Mouse (Mus musculus): ENCODE data around the gene Cdh23. TPM values are rescaled to one million over a fixed set of nuclear protein-coding genes. Genes with fewer than 3 reads are reported as not detected.

The Cdh23 gene
- total and polyA plus RNA-seq, 2 experiments from 2014 or later, result 1.9 to 13.1 TPM

- WGBS, result 67% methylated on average over 12 of the region's 12 CpGs
- H3K4me2 ChIP-seq (ENCODE audit: low read depth), result no peak overlapping the region
- H3K27ac ChIP-seq (ENCODE audit: low read depth, low read length), result no peak overlapping the region
- DNase-seq (no peak), ATAC-seq (no peak)
- no peaks in the 10 kb centered on the region for H3K36me3 ChIP-seq (ENCODE audit: insufficient read depth)
- no peak for TF ChIP-seq CTCF (IDR thresholded peaks at IDR 0.05; ENCODE audit: low read depth)
- no peak overlapping the region for H3K4me3 ChIP-seq (ENCODE audit: low read depth, low read length)
- H3K9me3 ChIP-seq (ENCODE audit: low read length), result no peaks in the 10 kb centered on the region
- H3K27me3 ChIP-seq (ENCODE audit: insufficient read depth, low read length), result no peaks in the 10 kb centered on the region
- no peak overlapping the region for H3K9ac ChIP-seq
- H3K4me1 ChIP-seq (ENCODE audit: insufficient read depth), result peaks cover 7% of the 10 kb centered on the region; the same call in 1 of the 2 replicates
Measured at GRCm38 (mm10) chr10:60622836-60623235, 73.5 kb downstream of the Cdh23 start.

DNA sequence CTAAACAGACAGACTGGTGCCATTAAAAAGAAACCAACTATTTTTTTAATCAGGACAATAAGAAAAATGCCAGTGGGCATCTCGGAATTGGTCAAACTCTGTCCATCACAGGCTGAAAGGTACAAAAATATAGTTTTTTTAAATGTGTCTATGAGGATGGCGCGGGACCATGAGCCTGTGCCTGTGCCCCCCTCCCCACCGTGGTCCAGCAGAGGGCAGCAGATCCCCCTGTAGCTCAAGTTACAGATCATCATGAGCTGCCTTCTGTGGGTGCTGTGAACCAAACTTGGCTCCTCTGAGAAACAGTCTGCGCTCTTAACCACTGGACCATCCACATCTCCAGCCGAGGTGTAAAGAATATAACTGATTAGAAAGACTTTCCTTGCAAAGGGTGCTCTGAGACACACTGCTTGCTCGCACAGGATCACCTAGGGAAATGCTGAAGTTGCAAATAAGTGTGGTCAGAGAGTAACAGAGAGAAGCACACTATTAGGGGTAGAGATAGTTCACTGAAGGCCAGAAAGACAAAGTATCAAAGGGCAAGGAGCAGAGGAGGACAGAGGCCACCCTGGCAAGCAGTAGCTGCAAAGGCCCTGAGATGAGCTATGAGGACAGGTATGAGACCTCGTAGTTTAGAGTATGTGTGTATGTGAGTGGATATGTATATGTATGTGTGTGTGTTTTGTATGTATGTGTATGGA, 74.7 kb downstream of the Cdh23 start:
- H3K4me3 ChIP-seq (ENCODE audit: low read depth, low read length), result no peak overlapping the region
- no peak for TF ChIP-seq CTCF (IDR thresholded peaks at IDR 0.05; ENCODE audit: low read depth)

GRCm38 (mm10) chr10:60615898-60616297, 80.4 kb downstream of the Cdh23 start:
- Histone ChIP-seq H3K27me3 (ENCODE audit: insufficient read depth, low read length) (no peaks in the 10 kb centered on the region; the same call in 1 of the 2 replicates), H3K4me1 (ENCODE audit: insufficient read depth) (no peaks in the 10 kb centered on the region), H3K36me3 (ENCODE audit: insufficient read depth) (no peaks in the 10 kb centered on the region), H3K9me3 (ENCODE audit: low read length) (no peaks in the 10 kb centered on the region), H3K4me2 (ENCODE audit: low read depth) (no peak overlapping the region), H3K9ac (no peak overlapping the region), H3K27ac (ENCODE audit: low read depth, low read length) (no peak overlapping the region), H3K4me3 (ENCODE audit: low read depth, low read length) (no peak overlapping the region)
- 70% methylated on average over 5 of the region's 5 CpGs for WGBS
- TF ChIP-seq CTCF (IDR thresholded peaks at IDR 0.05; ENCODE audit: low read depth), result peak; percentile 12; the same call in 1 of the 2 replicates
- no peak for DNase-seq
- no peak for ATAC-seq

More for the DNA sequence above, 74.7 kb downstream of the Cdh23 start:
- Histone ChIP-seq H3K36me3 (ENCODE audit: insufficient read depth) (no peaks in the 10 kb centered on the region), H3K9ac (no peak overlapping the region), H3K4me1 (ENCODE audit: insufficient read depth) (peaks cover 7% of the 10 kb centered on the region; the same call in 1 of the 2 replicates), H3K27ac (ENCODE audit: low read depth, low read length) (no peak overlapping the region), H3K4me2 (ENCODE audit: low read depth) (no peak overlapping the region), H3K9me3 (ENCODE audit: low read length) (no peaks in the 10 kb centered on the region), H3K27me3 (ENCODE audit: insufficient read depth, low read length) (no peaks in the 10 kb centered on the region)
- WGBS, result 90% methylated on average over 8 of the region's 8 CpGs
- DNase-seq (no peak), ATAC-seq (no peak)

DNA sequence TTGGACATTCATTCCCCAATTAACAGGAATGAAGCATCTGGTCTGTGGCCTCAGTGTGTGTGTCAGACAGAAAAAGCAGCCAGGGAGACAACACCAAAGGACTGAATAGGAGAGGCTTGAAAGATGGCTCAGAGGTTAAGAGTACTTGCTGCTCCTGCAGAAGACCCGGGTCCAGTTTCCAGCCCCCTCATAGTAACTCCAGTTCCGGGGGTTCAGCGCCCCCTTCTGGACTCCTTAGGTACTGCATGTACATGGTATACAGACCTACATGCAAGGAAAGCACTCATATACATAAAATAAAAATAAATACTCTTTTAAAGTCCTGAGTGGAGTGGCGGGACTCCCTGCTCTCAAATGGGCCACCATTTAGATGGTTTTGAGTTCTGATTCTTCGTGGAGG, 83.4 kb downstream of the Cdh23 start:
- H3K36me3 ChIP-seq (ENCODE audit: insufficient read depth), result no peaks in the 10 kb centered on the region
- DNase-seq (no peak), ATAC-seq (no peak)
- no peak overlapping the region for H3K4me3 ChIP-seq (ENCODE audit: low read depth, low read length)
- H3K4me2 ChIP-seq (ENCODE audit: low read depth), result no peak overlapping the region
- no peaks in the 10 kb centered on the region for H3K4me1 ChIP-seq (ENCODE audit: insufficient read depth)
- 27% methylated on average over 5 of the region's 5 CpGs for WGBS
- peak; percentile 47 for TF ChIP-seq CTCF (IDR thresholded peaks at IDR 0.05; ENCODE audit: low read depth)
- H3K9me3 ChIP-seq (ENCODE audit: low read length), result no peaks in the 10 kb centered on the region
- H3K27ac ChIP-seq (ENCODE audit: low read depth, low read length), result no peak overlapping the region
- no peaks in the 10 kb centered on the region; the same call in 1 of the 2 replicates for H3K27me3 ChIP-seq (ENCODE audit: insufficient read depth, low read length)
- H3K9ac ChIP-seq, result no peak overlapping the region

- no peaks in the 10 kb centered on the region for H3K27me3 ChIP-seq (ENCODE audit: insufficient read depth, low read length)
- no peak for TF ChIP-seq CTCF (IDR thresholded peaks at IDR 0.05; ENCODE audit: low read depth)
- no peaks in the 10 kb centered on the region for H3K9me3 ChIP-seq (ENCODE audit: low read length)
- no peak overlapping the region for H3K27ac ChIP-seq (ENCODE audit: low read depth, low read length)
- H3K9ac ChIP-seq, result no peak overlapping the region
- no peaks in the 10 kb centered on the region for H3K4me1 ChIP-seq (ENCODE audit: insufficient read depth)
- no peak for DNase-seq
- no peak overlapping the region for H3K4me2 ChIP-seq (ENCODE audit: low read depth)
- no peak for ATAC-seq
- H3K36me3 ChIP-seq (ENCODE audit: insufficient read depth), result no peaks in the 10 kb centered on the region
- H3K4me3 ChIP-seq (ENCODE audit: low read depth, low read length), result no peak overlapping the region
- WGBS, result 68% methylated on average over 5 of the region's 5 CpGs
Measured at GRCm38 (mm10) chr10:60607166-60607565, 89.1 kb downstream of the Cdh23 start.

DNA sequence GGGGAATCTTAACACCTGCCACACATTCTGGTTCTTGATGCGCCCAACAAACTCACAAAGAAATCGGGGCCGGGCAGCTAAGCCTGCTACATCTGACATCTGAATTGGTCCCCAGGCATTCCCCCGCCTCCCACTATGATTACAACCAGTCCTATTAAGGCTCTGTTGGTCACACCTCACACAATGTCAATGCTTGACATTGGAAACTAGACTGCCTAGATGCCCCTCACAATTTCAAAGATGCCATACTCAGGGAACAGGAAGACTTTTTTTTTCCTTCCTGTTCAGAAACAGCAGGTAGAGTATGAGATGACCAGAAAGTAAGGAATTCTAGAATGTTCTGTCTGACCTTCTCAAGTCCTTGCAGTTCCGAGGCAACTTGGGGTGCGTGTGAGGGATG, 89.6 kb downstream of the Cdh23 start:
- no peaks in the 10 kb centered on the region for H3K4me1 ChIP-seq (ENCODE audit: insufficient read depth)
- no peak for TF ChIP-seq CTCF (IDR thresholded peaks at IDR 0.05; ENCODE audit: low read depth)

GRCm38 (mm10) chr10:60602235-60602634, 94.1 kb downstream of the Cdh23 start:
- no peaks in the 10 kb centered on the region for H3K36me3 ChIP-seq (ENCODE audit: insufficient read depth)
- TF ChIP-seq CTCF (IDR thresholded peaks at IDR 0.05; ENCODE audit: low read depth), result no peak
- H3K4me1 ChIP-seq (ENCODE audit: insufficient read depth), result no peaks in the 10 kb centered on the region
- H3K9me3 ChIP-seq (ENCODE audit: low read length), result no peaks in the 10 kb centered on the region
- no peak overlapping the region for H3K4me2 ChIP-seq (ENCODE audit: low read depth)
- H3K27me3 ChIP-seq (ENCODE audit: insufficient read depth, low read length), result no peaks in the 10 kb centered on the region
- no peak overlapping the region for H3K27ac ChIP-seq (ENCODE audit: low read depth, low read length)
- DNase-seq (no peak), ATAC-seq (no peak)
- no peak overlapping the region for H3K4me3 ChIP-seq (ENCODE audit: low read depth, low read length)
- no peak overlapping the region for H3K9ac ChIP-seq
- 70% methylated on average over 11 of the region's 11 CpGs for WGBS

More for the DNA sequence above, 89.6 kb downstream of the Cdh23 start:
- ATAC-seq (no peak), DNase-seq (no peak)
- 84% methylated on average over 6 of the region's 6 CpGs for WGBS
- Histone ChIP-seq H3K4me3 (ENCODE audit: low read depth, low read length) (no peak overlapping the region), H3K36me3 (ENCODE audit: insufficient read depth) (no peaks in the 10 kb centered on the region), H3K27ac (ENCODE audit: low read depth, low read length) (no peak overlapping the region), H3K27me3 (ENCODE audit: insufficient read depth, low read length) (no peaks in the 10 kb centered on the region), H3K9me3 (ENCODE audit: low read length) (no peaks in the 10 kb centered on the region), H3K4me2 (ENCODE audit: low read depth) (no peak overlapping the region), H3K9ac (no peak overlapping the region)

All from forebrain, postnatal 0 days (tissue).